Mouse (Mus musculus): ENCODE measurements around the gene Ano7. TPM values are rescaled to one million over a fixed set of nuclear protein-coding genes. Genes with fewer than 3 reads are reported as not detected.

Gene Ano7
- under 1 TPM in 1 of 2 experiments, not detected in 1; 0.02 TPM for polyA plus RNA-seq (2012; fragmentation: generic; extraction: Trizol)

DNA sequence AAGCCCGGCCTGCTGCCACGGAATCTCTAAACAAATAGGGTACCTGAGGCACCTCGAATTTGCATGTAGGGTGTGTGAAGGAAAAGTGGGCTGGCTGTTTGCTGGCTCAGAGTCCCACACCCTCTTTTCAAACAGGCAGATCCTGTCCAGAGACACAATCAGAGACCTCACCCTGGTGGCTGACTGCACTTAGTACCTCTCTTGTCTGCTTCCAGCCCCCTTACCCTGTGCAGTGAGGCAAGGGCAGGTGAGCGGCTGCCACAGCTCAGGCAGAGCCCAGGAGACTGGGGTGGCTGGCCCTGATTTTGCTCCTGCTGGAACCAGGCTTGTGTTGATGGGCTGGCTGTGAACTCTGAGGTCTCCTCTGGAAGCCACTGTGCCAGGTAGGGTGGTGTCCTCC lies at the start of gene Ano7:
Ano7 (plus strand) TSS at position 266 of the 400 bp plus-strand sequence.

GRCm38 (mm10) chr1:93342648-93343503 lies 30.9 kb upstream of the Ano7 start, which contains the start of the genes Ppp1r7 and Pask:
Gene Ppp1r7 (plus strand): TSS chr1:93342854.
Gene Pask (minus strand): TSS chr1:93343482.

Other genes starting within 250 kb of the Ano7 start
- gene Agxt, start 238.7 kb upstream of the Ano7 start, polyA plus RNA-seq (2012; fragmentation: generic; extraction: Trizol) = under 1 TPM in 1 of 2 experiments, not detected in 1; 0.19 TPM
- gene 2310007B03Rik, start 213.0 kb upstream of the Ano7 start, polyA plus RNA-seq (2012; fragmentation: generic; extraction: Trizol) = under 1 TPM in 1 of 2 experiments, not detected in 1; 0.18 TPM
- gene Crocc2, start 205.2 kb upstream of the Ano7 start, polyA plus RNA-seq (2012; fragmentation: generic; extraction: Trizol) = 1 to 10 TPM in 1 of 2 experiments, under 1 TPM in 1; 0.01 to 8.1 TPM
- 100 to 1,000 TPM in 1 of 2 experiments, under 1 TPM in 1; 0.06 to 167 TPM for gene Sned1, start 138.1 kb upstream of the Ano7 start, polyA plus RNA-seq (2012; fragmentation: generic; extraction: Trizol)
- gene Mterf4, start 68.0 kb upstream of the Ano7 start, polyA plus RNA-seq (2012; fragmentation: generic; extraction: Trizol) = 100 to 1,000 TPM in 1 of 2 experiments, 1 to 10 TPM in 1; 6.4 to 247 TPM
- gene Ppp1r7, start 31.1 kb upstream of the Ano7 start, polyA plus RNA-seq (2012; fragmentation: generic; extraction: Trizol) = 10 to 100 TPM in 1 of 2 experiments, 1 to 10 TPM in 1; 4.2 to 14.6 TPM
- 10 to 100 TPM in 1 of 2 experiments, 1 to 10 TPM in 1; 4.1 to 11.0 TPM for gene Pask, start 30.4 kb upstream of the Ano7 start, polyA plus RNA-seq (2012; fragmentation: generic; extraction: Trizol)
- 100 to 1,000 TPM in 1 of 2 experiments, 10 to 100 TPM in 1; 24.8 to 171 TPM for gene Hdlbp, start 104.9 kb downstream of the Ano7 start, polyA plus RNA-seq (2012; fragmentation: generic; extraction: Trizol)
- 1 to 10 TPM in 1 of 2 experiments, under 1 TPM in 1; 0.78 to 5.4 TPM for gene Farp2, start 138.1 kb downstream of the Ano7 start, polyA plus RNA-seq (2012; fragmentation: generic; extraction: Trizol)

Measured in C3H10T1/2 (cell line).